Mouse (Mus musculus) thymus, postnatal 14 days (tissue): ENCODE results near the gene Igfbpl1.
A peak's percentile ranks its signal among the peaks of the same experiment; 100 is the strongest.

Experiments used
- DNase-seq: peaks from one replicate; pipeline ENCODE4 v3.0.0; 2021

The Igfbpl1 gene

GRCm38 (mm10) chr4:45769791-45770637 is 56.7 kb downstream of the Igfbpl1 start:
- DNase-seq = no peak

GRCm38 (mm10) chr4:45769141-45769540 is 57.6 kb downstream of the Igfbpl1 start:
- DNase-seq = no peak

- DNase-seq = peak; percentile 22
Observed at GRCm38 (mm10) chr4:45767891-45768558, 58.7 kb downstream of the Igfbpl1 start.

DNA sequence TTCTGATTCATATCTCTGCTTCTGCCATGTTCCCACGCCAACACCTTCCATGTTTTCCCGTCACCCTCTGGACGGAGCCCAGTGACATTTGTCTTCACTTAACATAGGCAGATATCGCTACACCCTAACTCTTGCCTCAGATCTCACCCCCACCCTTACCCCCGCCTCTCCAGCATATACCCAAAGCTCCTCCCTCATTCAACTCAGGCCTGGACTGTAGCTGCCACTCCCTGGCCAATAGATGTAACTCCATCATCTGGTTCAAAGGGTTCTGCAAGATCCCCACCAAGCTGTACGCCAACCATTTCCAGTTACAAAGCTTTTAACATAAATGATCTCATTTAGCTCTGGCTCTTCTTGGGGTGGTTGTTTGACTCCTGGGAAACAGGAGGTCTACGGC is 59.9 kb downstream of the Igfbpl1 start:
- DNase-seq = no peak

- no peak for DNase-seq
Observed at GRCm38 (mm10) chr4:45765565-45766201, 61.0 kb downstream of the Igfbpl1 start.

GRCm38 (mm10) chr4:45765121-45765564 is 61.6 kb downstream of the Igfbpl1 start:
- no peak for DNase-seq

- DNase-seq = peak; percentile 16
Observed at GRCm38 (mm10) chr4:45764141-45764494, 62.6 kb downstream of the Igfbpl1 start.

GRCm38 (mm10) chr4:45763288-45764140 is 63.2 kb downstream of the Igfbpl1 start:
- DNase-seq = peak; percentile 27

GRCm38 (mm10) chr4:45762600-45762999 is 64.1 kb downstream of the Igfbpl1 start:
- DNase-seq = no peak
